In the genomic region with DNA sequence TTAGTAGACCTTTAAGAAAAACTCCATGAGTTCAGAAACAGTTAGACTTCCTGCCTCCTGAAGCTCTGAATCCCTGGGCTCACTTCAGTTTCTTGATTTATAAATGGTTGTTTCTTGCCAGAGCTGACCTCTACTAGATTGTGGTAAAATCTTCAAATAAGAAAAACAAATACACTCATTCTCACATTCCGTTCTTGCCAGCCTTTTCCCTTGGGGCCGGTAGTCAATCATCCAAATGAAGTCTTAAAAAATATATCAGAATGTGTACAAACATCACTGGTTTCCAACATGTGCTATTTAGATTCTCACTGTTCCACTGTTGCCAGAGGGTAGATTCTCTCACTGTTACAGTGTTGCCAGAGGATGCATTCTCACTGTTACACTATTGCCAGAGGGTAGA, we compare ENCODE assay signal across 21 mouse cellular contexts.
DNase-seq lines count a peak whose midpoint lies in the region; ATAC-seq and TF ChIP-seq lines count a peak whose summit lies in the region.
"Had no signal": no experiment of that assay in that cellular context is flagged by ENCODE, and none has a peak within 500 bp of the region (broad histone marks: within the 10 kb centered on the region; RNA-seq: fewer than 3 reads in every experiment).

No protein-coding gene starts in this region.

- H3K4me3 ChIP-seq in forebrain, embryonic 14.5 days (ENCODE audit: low read depth, low read length) = no peak overlapping the region
- no peak overlapping the region for H3K4me3 ChIP-seq in forebrain, embryonic 10.5 days
- H3K4me3 ChIP-seq in kidney, adult 2 months (ENCODE audit: insufficient read depth, low read depth, low read length) = no peak overlapping the region
- H3K4me3 ChIP-seq: embryonic facial prominence, embryonic 12.5 days; heart, embryonic 10.5 days; hindbrain, embryonic 13.5 days; intestine, embryonic 15.5 days had no signal

- H3K9me3 ChIP-seq in forebrain, embryonic 14.5 days (replicated peaks; ENCODE audit: control insufficient read depth, low read length) = no peaks in the 10 kb centered on the region
- no peaks in the 10 kb centered on the region for H3K9me3 ChIP-seq in forebrain, embryonic 10.5 days
- H3K9me3 ChIP-seq: embryonic facial prominence, embryonic 12.5 days; heart, embryonic 10.5 days; hindbrain, embryonic 13.5 days; intestine, embryonic 15.5 days had no signal

- no peak for ATAC-seq in forebrain, embryonic 14.5 days
- ATAC-seq: intestine, embryonic 15.5 days had no signal

- no peaks in the 10 kb centered on the region for H3K36me3 ChIP-seq in forebrain, embryonic 14.5 days (ENCODE audit: control insufficient read depth, insufficient read depth, low read length)
- H3K36me3 ChIP-seq in forebrain, embryonic 10.5 days (replicated peaks) = no peaks in the 10 kb centered on the region
- no peaks in the 10 kb centered on the region for H3K36me3 ChIP-seq in kidney, adult 2 months (ENCODE audit: control insufficient read depth, insufficient read depth, low read length)
- H3K36me3 ChIP-seq: embryonic facial prominence, embryonic 12.5 days; heart, embryonic 10.5 days; hindbrain, embryonic 13.5 days; intestine, embryonic 15.5 days had no signal

- no peak overlapping the region for H3K4me2 ChIP-seq in forebrain, embryonic 14.5 days (ENCODE audit: low read length)
- H3K4me2 ChIP-seq: embryonic facial prominence, embryonic 12.5 days; hindbrain, embryonic 13.5 days; intestine, embryonic 15.5 days had no signal

- H3K27ac ChIP-seq in forebrain, embryonic 14.5 days (ENCODE audit: low read depth, low read length) = no peak overlapping the region
- H3K27ac ChIP-seq in forebrain, embryonic 10.5 days = no peak overlapping the region
- no peak overlapping the region for H3K27ac ChIP-seq in kidney, adult 2 months (ENCODE audit: insufficient read depth, low read depth, low read length)
- H3K27ac ChIP-seq: embryonic facial prominence, embryonic 12.5 days; heart, embryonic 10.5 days; hindbrain, embryonic 13.5 days; intestine, embryonic 15.5 days had no signal

- H3K4me1 ChIP-seq in forebrain, embryonic 14.5 days (ENCODE audit: control insufficient read depth, insufficient read depth, low read length) = no peaks in the 10 kb centered on the region
- no peaks in the 10 kb centered on the region for H3K4me1 ChIP-seq in forebrain, embryonic 10.5 days
- no peaks in the 10 kb centered on the region for H3K4me1 ChIP-seq in kidney, adult 2 months (ENCODE audit: control insufficient read depth, insufficient read depth, low read length)
- H3K4me1 ChIP-seq: embryonic facial prominence, embryonic 12.5 days; heart, embryonic 10.5 days; hindbrain, embryonic 13.5 days; intestine, embryonic 15.5 days had no signal

- H3K9ac ChIP-seq in forebrain, embryonic 14.5 days (ENCODE audit: low read length) = no peak overlapping the region
- H3K9ac ChIP-seq: embryonic facial prominence, embryonic 12.5 days; hindbrain, embryonic 13.5 days; intestine, embryonic 15.5 days had no signal

- peak; percentile 42 for DNase-seq in forebrain, embryonic 14.5 days (ENCODE audit: low spot score)
- no peak for DNase-seq in forebrain, embryonic 10.5 days (ENCODE audit: extremely low spot score, low spot score)
- DNase-seq in kidney, adult 2 months = peak; percentile 7
- DNase-seq in kidney, postnatal 10 days = no peak
- DNase-seq in 3T3-L1 (ENCODE audit: low read depth, low spot score) (peak; percentile 80), adipocyte (ENCODE audit: low spot score) (peak; percentile 57)
- DNase-seq in spleen, adult 12 weeks (ENCODE audit: low spot score) = no peak
- DNase-seq in cerebellum, postnatal 4 days (ENCODE audit: low spot score in 2 of 2) = no peak
- DNase-seq: adrenal gland, postnatal 14 days; cerebellum, adult 8-10 months; cerebellum, postnatal 14 days; gastrocnemius, postnatal 10 days; heart, adult 18-20 months; heart, postnatal 10 days; heart, postnatal 4 days; kidney, adult 18-20 months had no signal

- no peaks in the 10 kb centered on the region for H3K27me3 ChIP-seq in forebrain, embryonic 14.5 days (replicated peaks; ENCODE audit: control insufficient read depth, insufficient read depth, low read length)
- no peaks in the 10 kb centered on the region for H3K27me3 ChIP-seq in forebrain, embryonic 10.5 days (ENCODE audit: poor library complexity, severe bottlenecking)
- H3K27me3 ChIP-seq in kidney, adult 2 months (replicated peaks; ENCODE audit: control insufficient read depth, insufficient read depth, low read length) = no peaks in the 10 kb centered on the region
- H3K27me3 ChIP-seq: CH12.LX; embryonic facial prominence, embryonic 12.5 days; hindbrain, embryonic 13.5 days; intestine, embryonic 15.5 days had no signal

- no peak for TF ChIP-seq CTCF in kidney, adult 2 months (conservative IDR thresholded peaks at IDR 0.05; ENCODE audit: insufficient read depth, insufficient read length, low read depth, low read length)

- no peak for TF ChIP-seq POLR2A in kidney, adult 2 months (IDR thresholded peaks at IDR 0.05; ENCODE audit: low read depth, low read length)

- WGBS in forebrain, embryonic 14.5 days = 86% methylated on average over 2 of the region's 2 CpGs
- 86% methylated on average over 2 of the region's 2 CpGs for WGBS in forebrain, embryonic 10.5 days
- WGBS in kidney, adult 2 months = 64% methylated on average over 2 of the region's 2 CpGs

Comparison
In these comparisons a context has a peak if more than half of its experiments do, and no peak if none do; other contexts are left out.
1. DNase-seq: peak in forebrain, embryonic 14.5 days (single experiment), kidney, adult 2 months (single experiment), 3T3-L1 (single experiment) and adipocyte (single experiment); none in forebrain, embryonic 10.5 days (single experiment), kidney, postnatal 10 days (single experiment), spleen, adult 12 weeks (single experiment) and cerebellum, postnatal 4 days (0 of 2).